20 mouse cellular contexts compared by ENCODE assay signal in genomic region chr5:123533801-123534200, GRCm38 (mm10). TPM values are rescaled to one million over a fixed set of nuclear protein-coding genes. Genes with fewer than 3 reads are reported as not detected.
DNase-seq lines count a peak whose midpoint lies in the region.
"Had no signal": no experiment of that assay in that cellular context is flagged by ENCODE, and none has a peak within 500 bp of the region (broad histone marks: within the 10 kb centered on the region; RNA-seq: fewer than 3 reads in every experiment).

No protein-coding gene starts in this region.

- peak; percentile 54 for DNase-seq in adrenal gland, adult 8-10 months
- DNase-seq in adrenal gland, postnatal 4 days (ENCODE audit: low spot score in 2 of 2): no peak
- peak; percentile 75 for DNase-seq in heart, adult 11 months
- DNase-seq in heart, adult 9 months (ENCODE audit: low spot score in 2 of 2): no peak
- DNase-seq in ovary, adult 18-20 months (ENCODE audit: low spot score): peak; percentile 45
- DNase-seq in ovary, postnatal 10 days (ENCODE audit: low spot score): no peak
- peak; percentile 32 to 45 for DNase-seq in adrenal gland, postnatal 36 days
- DNase-seq in spleen, postnatal 10 days (ENCODE audit: low spot score in 2 of 2): no peak
- DNase-seq: cerebellum, postnatal 36 days; heart, postnatal 36 days; kidney, adult 9 months; kidney, postnatal 10 days; liver, embryonic 13.5 days; lung, postnatal 4 days; right cerebral cortex, postnatal 4 days; thymus, postnatal 25 days had no signal

RNA-seq across cellular contexts. Expression of gene Gm49027, which starts 8.5 kb away (rescaled TPM):
- total RNA-seq in adrenal gland, adult 8-10 months (2022): 10 to 100 TPM in 2 of 4 experiments, 1 to 10 TPM in 2; 5.9 to 22.1 (median 11.8) TPM
- 10 to 100 TPM; 22.5 to 31.9 TPM for total RNA-seq in adrenal gland, postnatal 4 days (2021)
- 1 to 10 TPM; 7.7 to 9.4 TPM for total RNA-seq in adrenal gland, postnatal 36 days (2021)
- total RNA-seq: heart, postnatal 36 days had no signal

RNA-seq across cellular contexts. Expression of gene Diablo, which starts 9.8 kb away (rescaled TPM):
- total RNA-seq in adrenal gland, adult 8-10 months (2022): 10 to 100 TPM; 86.9 to 99.4 (median 88.5) TPM
- total RNA-seq in adrenal gland, postnatal 4 days (2021): 10 to 100 TPM; 91.8 to 92.2 TPM
- 10 to 100 TPM; 75.7 to 76.8 TPM for total RNA-seq in adrenal gland, postnatal 36 days (2021)

RNA-seq across cellular contexts. Expression of gene B3gnt4, which starts 23.5 kb away (rescaled TPM):
- under 1 TPM; 0.29 to 0.52 (median 0.40) TPM for total RNA-seq in adrenal gland, adult 8-10 months (2022)
- under 1 TPM; 0.48 to 0.56 TPM for total RNA-seq in adrenal gland, postnatal 4 days (2021)
- total RNA-seq in adrenal gland, postnatal 36 days (2021): under 1 TPM; 0.26 to 0.36 TPM
- total RNA-seq: gastrocnemius, postnatal 4 days; heart, postnatal 36 days had no signal

RNA-seq across cellular contexts. Expression of gene Vps33a, which starts 39.0 kb away (rescaled TPM):
- 10 to 100 TPM; 53.7 to 68.7 (median 64.1) TPM for total RNA-seq in adrenal gland, adult 8-10 months (2022)
- 10 to 100 TPM; 53.5 to 55.4 TPM for total RNA-seq in adrenal gland, postnatal 4 days (2021)
- total RNA-seq in adrenal gland, postnatal 36 days (2021): 10 to 100 TPM; 37.4 to 43.4 TPM

RNA-seq across cellular contexts. Expression of gene Il31, which starts 44.5 kb away (rescaled TPM):
- not detected for total RNA-seq in adrenal gland, adult 8-10 months (2022)
- total RNA-seq in adrenal gland, postnatal 4 days (2021): not detected
- not detected for total RNA-seq in adrenal gland, postnatal 36 days (2021)
- total RNA-seq: gastrocnemius, postnatal 4 days; heart, postnatal 36 days; layer of hippocampus, postnatal 25 days; MEL; midbrain, postnatal 0 days had no signal

Comparison
In these comparisons a context has a peak if more than half of its experiments do, and no peak if none do; other contexts are left out.
1. DNase-seq: peak in adrenal gland, adult 8-10 months (single experiment), heart, adult 11 months (single experiment), ovary, adult 18-20 months (single experiment) and adrenal gland, postnatal 36 days (2 of 2); none in adrenal gland, postnatal 4 days (0 of 2), heart, adult 9 months (0 of 2), ovary, postnatal 10 days (single experiment) and spleen, postnatal 10 days (0 of 2).